ENCODE assay signal across 24 mouse cellular contexts in genomic region chr10:118130016-118130415, GRCm38 (mm10).
"Had no signal": no experiment of that assay in that cellular context is flagged by ENCODE, and none has a peak within 500 bp of the region (broad histone marks: within the 10 kb centered on the region; RNA-seq: fewer than 3 reads in every experiment).

No protein-coding gene starts in this region.

- H3K4me1 ChIP-seq: heart, embryonic 13.5 days; heart, embryonic 15.5 days; hindbrain, embryonic 13.5 days; hindbrain, embryonic 15.5 days; kidney, embryonic 15.5 days; limb, embryonic 10.5 days; limb, embryonic 12.5 days; liver, embryonic 12.5 days had no signal

- H3K9me3 ChIP-seq: heart, embryonic 13.5 days; heart, embryonic 15.5 days; hindbrain, embryonic 13.5 days; hindbrain, embryonic 15.5 days; kidney, embryonic 15.5 days; limb, embryonic 10.5 days; limb, embryonic 12.5 days; liver, embryonic 12.5 days had no signal

- DNase-seq: gastrocnemius, postnatal 14 days; gastrocnemius, postnatal 36 days; heart, adult 18-20 months; heart, postnatal 14 days; heart, postnatal 36 days; kidney, adult 11 months; kidney, adult 2 months; kidney, adult 9 months; kidney, postnatal 14 days; kidney, postnatal 36 days had no signal

- H3K27ac ChIP-seq: heart, embryonic 13.5 days; heart, embryonic 15.5 days; hindbrain, embryonic 13.5 days; hindbrain, embryonic 15.5 days; hindbrain, postnatal 0 days; kidney, embryonic 15.5 days; kidney, postnatal 0 days; layer of hippocampus, adult 2 months; left cerebral cortex, adult 2 months; limb, embryonic 10.5 days; limb, embryonic 12.5 days; liver, embryonic 12.5 days; liver, embryonic 14.5 days had no signal

- H3K9ac ChIP-seq: heart, embryonic 13.5 days; heart, embryonic 15.5 days; hindbrain, embryonic 13.5 days; hindbrain, embryonic 15.5 days; kidney, embryonic 15.5 days; limb, embryonic 12.5 days; liver, embryonic 12.5 days; liver, embryonic 14.5 days had no signal

- H3K36me3 ChIP-seq: heart, embryonic 13.5 days; heart, embryonic 15.5 days; hindbrain, embryonic 13.5 days; hindbrain, embryonic 15.5 days; kidney, embryonic 15.5 days; limb, embryonic 10.5 days; limb, embryonic 12.5 days; liver, embryonic 12.5 days had no signal

- H3K4me3 ChIP-seq: heart, embryonic 13.5 days; heart, embryonic 15.5 days; hindbrain, embryonic 13.5 days; hindbrain, embryonic 15.5 days; kidney, embryonic 15.5 days; layer of hippocampus, adult 2 months; left cerebral cortex, adult 2 months; limb, embryonic 10.5 days; limb, embryonic 12.5 days; liver, embryonic 12.5 days had no signal

- ATAC-seq: hindbrain, postnatal 0 days; intestine, embryonic 16.5 days; liver, embryonic 12.5 days had no signal

- H3K4me2 ChIP-seq: heart, embryonic 13.5 days; heart, embryonic 15.5 days; hindbrain, embryonic 13.5 days; hindbrain, embryonic 15.5 days; kidney, embryonic 15.5 days; limb, embryonic 12.5 days; liver, embryonic 12.5 days had no signal
